In the genomic region with DNA sequence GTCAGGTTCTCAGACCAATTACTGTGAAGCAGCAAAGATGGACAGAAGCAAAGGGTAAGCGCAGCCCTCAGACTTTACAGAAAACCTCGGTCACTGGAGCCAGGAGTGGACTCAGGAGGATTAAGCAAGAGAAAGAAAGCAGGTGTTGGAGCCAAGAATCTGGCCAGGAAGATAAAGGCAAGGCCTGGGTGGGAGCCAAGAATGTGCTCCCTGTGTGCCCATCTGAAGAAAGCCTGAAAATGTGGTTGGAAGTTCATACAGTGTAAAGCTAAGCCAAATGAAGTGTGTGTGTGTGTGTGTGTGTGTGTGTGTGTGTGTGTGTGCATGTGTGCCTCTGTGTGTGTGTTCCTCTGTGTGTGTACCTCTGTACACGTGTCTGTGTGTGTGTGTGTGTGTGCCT, we compare ENCODE assay signal across 9 mouse cellular contexts.
A peak's percentile ranks its signal among the peaks of the same experiment; 100 is the strongest.
DNase-seq lines count a peak whose midpoint lies in the region; ATAC-seq lines count a peak whose summit lies in the region.
"Had no signal": no experiment of that assay in that cellular context is flagged by ENCODE, and none has a peak within 500 bp of the region (broad histone marks: within the 10 kb centered on the region; RNA-seq: fewer than 3 reads in every experiment).

No protein-coding gene starts in this region.

- H3K4me1 ChIP-seq in kidney, embryonic 15.5 days, result no peaks in the 10 kb centered on the region
- H3K4me1 ChIP-seq: forebrain, embryonic 12.5 days had no signal

- H3K36me3 ChIP-seq in kidney, embryonic 15.5 days, result no peaks in the 10 kb centered on the region
- H3K36me3 ChIP-seq: forebrain, embryonic 12.5 days had no signal

- no peak overlapping the region for H3K9ac ChIP-seq in kidney, embryonic 15.5 days
- H3K9ac ChIP-seq: forebrain, embryonic 12.5 days had no signal

- no peak overlapping the region for H3K4me2 ChIP-seq in kidney, embryonic 15.5 days
- H3K4me2 ChIP-seq: forebrain, embryonic 12.5 days had no signal

- DNase-seq in kidney, adult 11 months, result peak; percentile 25
- DNase-seq in adrenal gland, postnatal 36 days, result peak; percentile 39 to 68
- DNase-seq in kidney, postnatal 25 days, result peak; percentile 55 to 60
- peak; percentile 41 for DNase-seq in ovary, postnatal 14 days (ENCODE audit: low spot score)
- no peak for DNase-seq in frontal cortex, adult 2 months (ENCODE audit: extremely low spot score in 1 of 2, low spot score in 1 of 2)
- no peak for DNase-seq in right cerebral cortex, postnatal 14 days
- DNase-seq in layer of hippocampus, postnatal 10 days (ENCODE audit: low spot score in 2 of 2), result no peak

- no peak overlapping the region for H3K4me3 ChIP-seq in kidney, embryonic 15.5 days (replicated peaks)
- H3K4me3 ChIP-seq: forebrain, embryonic 12.5 days had no signal

- 75% methylated on average over 3 of the region's 3 CpGs for WGBS in kidney, embryonic 15.5 days

- no peak for ATAC-seq in kidney, embryonic 15.5 days (replicated peaks; ENCODE audit: low FRiP score)

- no peaks in the 10 kb centered on the region for H3K27me3 ChIP-seq in kidney, embryonic 15.5 days
- H3K27me3 ChIP-seq: forebrain, embryonic 12.5 days had no signal

- no peak overlapping the region for H3K27ac ChIP-seq in kidney, embryonic 15.5 days
- H3K27ac ChIP-seq: forebrain, embryonic 12.5 days had no signal

- no peaks in the 10 kb centered on the region for H3K9me3 ChIP-seq in kidney, embryonic 15.5 days (replicated peaks)
- H3K9me3 ChIP-seq: forebrain, embryonic 12.5 days had no signal

Comparison
In these comparisons a context has a peak if more than half of its experiments do, and no peak if none do; other contexts are left out.
1. DNase-seq: peak in kidney, adult 11 months (single experiment), adrenal gland, postnatal 36 days (2 of 2), kidney, postnatal 25 days (2 of 2) and ovary, postnatal 14 days (single experiment); none in frontal cortex, adult 2 months (0 of 2), right cerebral cortex, postnatal 14 days (single experiment) and layer of hippocampus, postnatal 10 days (0 of 2).